ENCODE assay signal across 11 mouse cellular contexts in genomic region chr7:17091280-17091679, GRCm38 (mm10). TPM values are rescaled to one million over a fixed set of nuclear protein-coding genes. Genes with fewer than 3 reads are reported as not detected.
A peak's percentile ranks its signal among the peaks of the same experiment; 100 is the strongest.
DNase-seq lines count a peak whose midpoint lies in the region; ATAC-seq and TF ChIP-seq lines count a peak whose summit lies in the region.
"Had no signal": no experiment of that assay in that cellular context is flagged by ENCODE, and none has a peak within 500 bp of the region (broad histone marks: within the 10 kb centered on the region; RNA-seq: fewer than 3 reads in every experiment).

No protein-coding gene starts in this region.

- WGBS in stomach, postnatal 0 days: 6% methylated on average over 1 of the region's 1 CpGs

- no peaks in the 10 kb centered on the region for H3K9me3 ChIP-seq in stomach, postnatal 0 days (ENCODE audit: control insufficient read depth, low read length)
- H3K9me3 ChIP-seq: embryonic facial prominence, embryonic 15.5 days; liver, embryonic 15.5 days had no signal

- no peak overlapping the region for H3K4me3 ChIP-seq in left cerebral cortex, adult 2 months
- H3K4me3 ChIP-seq in stomach, postnatal 0 days (ENCODE audit: low read depth, low read length): no peak overlapping the region
- H3K4me3 ChIP-seq: embryonic facial prominence, embryonic 15.5 days; hindbrain, embryonic 12.5 days; liver, embryonic 15.5 days had no signal

- peak; percentile 32 for TF ChIP-seq CTCF in left cerebral cortex, adult 2 months (IDR thresholded peaks at IDR 0.05)
- peak; percentile 61 for TF ChIP-seq CTCF in stomach, postnatal 0 days (IDR thresholded peaks at IDR 0.05; ENCODE audit: low read depth)

- H3K4me1 ChIP-seq in stomach, postnatal 0 days (replicated peaks; ENCODE audit: control insufficient read depth, insufficient read depth): no peaks in the 10 kb centered on the region
- H3K4me1 ChIP-seq: embryonic facial prominence, embryonic 15.5 days; hindbrain, embryonic 12.5 days; liver, embryonic 15.5 days had no signal

- no peak overlapping the region for H3K4me2 ChIP-seq in stomach, postnatal 0 days (replicated peaks; ENCODE audit: low read depth)
- H3K4me2 ChIP-seq: embryonic facial prominence, embryonic 15.5 days; hindbrain, embryonic 12.5 days; liver, embryonic 15.5 days had no signal

- ATAC-seq in stomach, postnatal 0 days (ENCODE audit: low FRiP score, low TSS enrichment): no peak

- peak; percentile 27 for DNase-seq in cerebellum, adult 11-12 months
- DNase-seq in cerebellum, postnatal 4 days (ENCODE audit: low spot score in 2 of 2): no peak
- no peak for DNase-seq in left cerebral cortex, adult 2 months (ENCODE audit: extremely low spot score in 1 of 2, low spot score in 2 of 2)
- DNase-seq in left cerebral cortex, adult 8-10 months (ENCODE audit: low spot score in 2 of 2): no peak
- peak; percentile 13 for DNase-seq in c-Kit-positive CD71-positive TER-119-positive erythroid progenitor cells, embryonic 14.5 days (ENCODE audit: low spot score)
- peak; percentile 32 for DNase-seq in stomach, postnatal 0 days (ENCODE audit: low spot score)
- DNase-seq in right cerebral cortex, adult 2 months (ENCODE audit: low spot score in 2 of 2): no peak
- DNase-seq in layer of hippocampus, postnatal 14 days (ENCODE audit: low spot score in 2 of 2): no peak

- H3K9ac ChIP-seq in stomach, postnatal 0 days (ENCODE audit: low read length): no peak overlapping the region
- H3K9ac ChIP-seq: embryonic facial prominence, embryonic 15.5 days; hindbrain, embryonic 12.5 days; liver, embryonic 15.5 days had no signal

- no peaks in the 10 kb centered on the region for H3K36me3 ChIP-seq in stomach, postnatal 0 days (ENCODE audit: control insufficient read depth, insufficient read depth, low read length)
- H3K36me3 ChIP-seq: embryonic facial prominence, embryonic 15.5 days; hindbrain, embryonic 12.5 days; liver, embryonic 15.5 days had no signal

- TF ChIP-seq EP300 in stomach, postnatal 0 days (optimal IDR thresholded peaks at IDR 0.05): no peak

- no peak overlapping the region for H3K27ac ChIP-seq in left cerebral cortex, adult 2 months
- no peak overlapping the region for H3K27ac ChIP-seq in stomach, postnatal 0 days (replicated peaks)
- H3K27ac ChIP-seq: embryonic facial prominence, embryonic 15.5 days; hindbrain, embryonic 12.5 days; liver, embryonic 15.5 days had no signal

- H3K27me3 ChIP-seq in stomach, postnatal 0 days (ENCODE audit: control insufficient read depth, insufficient read depth, low read length): no peaks in the 10 kb centered on the region
- H3K27me3 ChIP-seq: embryonic facial prominence, embryonic 15.5 days; hindbrain, embryonic 12.5 days; liver, embryonic 15.5 days had no signal

- intact Hi-C loops in left cerebral cortex, adult 2 months (cut with DNase I): no loop called here

RNA-seq across cellular contexts. Expression of gene Psg16, which starts 17.4 kb away (rescaled TPM):
- 1 to 10 TPM; 3.6 to 5.6 TPM for total RNA-seq in left cerebral cortex, adult 2 months (2021)
- 1 to 10 TPM; 4.4 to 6.5 (median 5.5) TPM for total RNA-seq in left cerebral cortex, adult 8-10 months (2022)
- polyA plus RNA-seq in stomach, postnatal 0 days (2015; fragmentation: Nextera tagmentation; extraction: Ambion mirVana): 0.05 and 0.12 TPM in 2 replicates
- total RNA-seq in layer of hippocampus, postnatal 14 days (2021): 1 to 10 TPM; 3.4 TPM

RNA-seq across cellular contexts. Expression of gene Hif3a, which starts 29.1 kb away (rescaled TPM):
- total RNA-seq in left cerebral cortex, adult 2 months (2021): 10 to 100 TPM; 12.1 to 12.8 TPM
- 10 to 100 TPM in 1 of 4 experiments, 1 to 10 TPM in 3; 5.9 to 11.5 (median 8.9) TPM for total RNA-seq in left cerebral cortex, adult 8-10 months (2022)
- 3.4 and 4.0 TPM in 2 replicates for polyA plus RNA-seq in stomach, postnatal 0 days (2015; fragmentation: Nextera tagmentation; extraction: Ambion mirVana)
- 10 to 100 TPM; 13.7 to 18.7 TPM for total RNA-seq in layer of hippocampus, postnatal 14 days (2021)

RNA-seq across cellular contexts. Expression of gene Ceacam3, which starts 58.8 kb away (rescaled TPM):
- under 1 TPM; 0.14 TPM for total RNA-seq in left cerebral cortex, adult 2 months (2021)
- total RNA-seq in left cerebral cortex, adult 8-10 months (2022): not detected
- not detected in 2 replicates for polyA plus RNA-seq in stomach, postnatal 0 days (2015; fragmentation: Nextera tagmentation; extraction: Ambion mirVana)
- total RNA-seq in layer of hippocampus, postnatal 14 days (2021): under 1 TPM in 1 of 2 experiments, not detected in 1; 0.14 TPM
- polyA plus RNA-seq: embryonic facial prominence, embryonic 15.5 days; hindbrain, embryonic 12.5 days; liver, embryonic 15.5 days had no signal

Comparison
In these comparisons a context has a peak if more than half of its experiments do, and no peak if none do; other contexts are left out.
1. DNase-seq: peak in cerebellum, adult 11-12 months (single experiment), c-Kit-positive CD71-positive TER-119-positive erythroid progenitor cells, embryonic 14.5 days (single experiment) and stomach, postnatal 0 days (single experiment); none in cerebellum, postnatal 4 days (0 of 2), left cerebral cortex, adult 2 months (0 of 2), left cerebral cortex, adult 8-10 months (0 of 2), right cerebral cortex, adult 2 months (0 of 2) and layer of hippocampus, postnatal 14 days (0 of 2).